Mouse (Mus musculus) retina, postnatal 1 day (tissue): ENCODE data around the gene Rftn1.
A peak's percentile ranks its signal among the peaks of the same experiment; 100 is the strongest.

Experiments
- DNase-seq: peaks from one replicate; pipeline ENCODE4 v3.0.0-alpha.2; 2012

The Rftn1 gene

DNA sequence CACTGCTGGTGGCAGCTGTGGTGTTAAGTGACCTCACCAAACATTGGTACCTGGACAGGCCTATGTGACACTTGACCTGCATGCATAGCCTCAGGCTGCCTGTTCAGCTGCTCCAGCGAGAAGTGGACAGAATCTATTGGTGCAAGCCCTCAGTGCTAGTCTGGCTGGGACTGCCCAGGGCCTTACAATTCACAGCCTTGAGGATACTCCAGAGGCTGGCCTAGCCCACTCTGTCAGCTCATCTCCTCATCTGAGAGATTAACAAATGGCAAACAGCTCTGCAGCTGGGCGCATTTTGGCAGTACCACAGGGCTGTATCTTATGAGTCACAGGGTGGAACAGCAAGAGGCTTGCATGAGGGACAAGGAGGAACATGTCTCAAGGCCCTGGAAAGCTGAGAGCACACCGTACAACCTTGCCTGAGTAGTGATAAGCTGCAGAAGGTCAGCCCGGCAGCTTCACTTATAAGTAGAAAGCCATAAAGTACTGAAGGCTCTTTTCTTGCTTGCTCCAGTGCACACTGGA, 210.7 kb downstream of the Rftn1 start:
- DNase-seq, result no peak

DNA sequence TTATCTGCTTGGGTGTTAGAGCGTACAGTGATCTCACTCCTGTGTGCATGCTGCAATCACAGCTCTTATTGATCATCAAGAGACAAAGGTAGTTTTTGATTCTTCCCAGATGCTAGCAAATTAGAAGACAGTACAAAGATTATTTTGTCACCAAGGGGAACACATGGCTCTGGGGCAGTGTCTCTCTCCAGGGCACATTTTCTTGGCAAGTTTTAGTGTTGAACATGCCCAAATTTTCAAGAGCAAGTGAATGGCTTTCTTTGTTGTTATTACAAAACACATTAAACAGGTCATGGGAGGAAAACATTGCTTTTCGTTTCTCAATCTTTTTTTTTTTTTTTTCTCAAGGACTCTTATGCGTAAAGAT, 213.1 kb downstream of the Rftn1 start:
- no peak for DNase-seq

DNA sequence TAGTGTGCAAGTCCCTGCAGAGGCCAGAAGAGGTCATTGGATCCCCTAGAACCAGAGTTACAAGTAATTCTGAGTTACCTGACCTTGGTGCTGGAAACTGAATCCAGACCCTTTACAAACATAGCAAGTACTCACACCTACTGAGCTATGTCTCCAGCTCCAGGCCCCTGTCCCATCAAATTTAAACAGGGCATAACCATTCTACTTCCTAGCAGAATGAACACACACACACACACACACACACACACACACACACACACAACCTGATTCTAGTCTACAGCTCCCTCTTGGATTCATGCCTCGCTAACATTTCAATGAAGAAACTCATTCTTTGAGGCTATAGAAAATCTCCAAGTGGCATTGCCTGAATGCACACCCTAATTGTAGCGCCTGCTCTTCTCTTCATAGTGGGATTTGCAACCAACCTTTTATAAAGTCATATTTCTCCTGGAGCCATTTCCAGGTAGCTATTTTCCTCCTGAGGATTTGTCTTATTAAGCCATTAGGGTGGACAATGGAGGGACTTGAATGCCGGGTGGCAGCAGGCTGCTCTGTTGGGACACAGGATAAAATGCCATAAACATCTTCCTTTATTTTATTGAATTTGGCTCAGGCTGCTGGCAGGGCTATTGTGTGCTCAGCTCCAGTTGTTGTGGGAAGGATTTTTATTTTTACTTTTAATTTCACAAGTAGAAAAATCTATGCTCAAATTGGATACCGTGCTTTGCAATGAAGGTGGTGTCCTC, 213.6 kb downstream of the Rftn1 start:
- no peak for DNase-seq

DNA sequence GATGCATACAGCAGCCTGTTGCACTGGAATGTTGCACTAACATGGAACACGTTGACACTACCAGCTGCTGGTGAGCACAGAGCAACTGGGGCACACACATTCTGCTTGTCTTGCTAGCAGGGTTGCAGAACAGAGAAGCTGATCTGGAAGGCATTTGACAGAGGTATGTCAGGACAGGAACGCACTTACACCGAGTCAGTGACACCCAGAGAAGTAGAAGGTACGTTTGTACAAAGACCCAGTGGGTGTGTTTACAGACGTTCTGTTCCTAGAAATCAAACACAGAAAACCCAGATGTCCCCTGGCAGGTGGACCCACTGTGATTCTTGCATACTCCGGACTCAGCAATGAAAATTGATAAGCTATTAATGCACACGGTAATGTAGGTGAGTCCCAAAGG, 215.0 kb downstream of the Rftn1 start:
- no peak for DNase-seq

DNA sequence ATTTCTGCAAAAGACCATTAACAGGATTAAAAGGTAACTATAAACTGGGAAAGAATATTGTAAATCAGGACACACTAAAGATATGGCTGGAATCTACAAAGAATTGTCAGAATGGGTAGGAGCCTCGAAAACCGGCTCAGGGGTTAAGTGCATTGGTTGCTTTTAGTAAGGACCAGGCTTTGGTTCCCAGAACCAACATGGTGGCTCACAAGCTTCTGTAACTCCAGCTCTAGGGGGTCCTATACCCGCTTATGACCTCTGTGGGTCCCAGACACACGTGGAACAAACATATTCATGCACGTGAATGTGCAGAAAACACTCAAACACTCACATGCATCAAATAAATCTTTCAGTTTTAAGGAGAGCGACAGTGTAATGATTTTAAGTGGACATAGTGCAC, 215.5 kb downstream of the Rftn1 start:
- no peak for DNase-seq

DNA sequence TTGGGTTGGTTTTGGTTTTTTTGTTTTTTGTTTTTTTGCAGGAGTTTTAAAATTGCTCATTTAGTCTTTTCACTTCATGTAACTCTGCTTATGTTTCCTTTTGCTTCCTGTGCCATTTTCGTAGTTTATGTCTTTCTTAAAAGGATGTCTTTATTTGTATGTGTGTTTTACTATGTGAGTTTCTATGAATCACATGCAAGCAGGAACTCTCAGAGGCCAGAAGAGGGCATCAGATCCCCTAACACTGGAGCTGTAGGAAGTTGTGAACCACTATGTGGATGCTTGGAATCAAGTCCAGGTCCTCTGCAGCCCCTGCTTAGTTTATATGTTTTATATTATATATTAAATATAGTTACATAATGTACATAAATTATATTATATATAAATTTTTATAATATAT, 218.3 kb downstream of the Rftn1 start:
- no peak for DNase-seq

DNA sequence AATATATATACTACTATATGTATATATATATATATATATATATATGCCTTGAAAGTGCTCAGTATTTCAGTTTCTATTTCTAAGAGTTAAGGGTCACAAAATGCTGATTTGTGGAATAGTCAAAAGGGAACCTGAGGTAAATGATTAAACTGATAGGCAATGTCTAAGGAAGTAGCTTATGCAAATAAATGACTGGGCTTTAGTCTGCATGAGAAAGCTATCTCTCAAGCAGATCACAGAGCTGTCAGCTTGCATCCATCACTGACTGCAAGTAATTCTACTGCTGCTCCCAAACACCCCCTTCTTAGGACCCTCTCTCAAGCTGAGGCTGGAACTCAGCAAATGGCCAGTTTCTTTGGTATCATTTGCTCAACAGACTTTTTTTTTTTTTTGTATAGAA, 219.4 kb downstream of the Rftn1 start:
- peak; percentile 20 for DNase-seq

DNA sequence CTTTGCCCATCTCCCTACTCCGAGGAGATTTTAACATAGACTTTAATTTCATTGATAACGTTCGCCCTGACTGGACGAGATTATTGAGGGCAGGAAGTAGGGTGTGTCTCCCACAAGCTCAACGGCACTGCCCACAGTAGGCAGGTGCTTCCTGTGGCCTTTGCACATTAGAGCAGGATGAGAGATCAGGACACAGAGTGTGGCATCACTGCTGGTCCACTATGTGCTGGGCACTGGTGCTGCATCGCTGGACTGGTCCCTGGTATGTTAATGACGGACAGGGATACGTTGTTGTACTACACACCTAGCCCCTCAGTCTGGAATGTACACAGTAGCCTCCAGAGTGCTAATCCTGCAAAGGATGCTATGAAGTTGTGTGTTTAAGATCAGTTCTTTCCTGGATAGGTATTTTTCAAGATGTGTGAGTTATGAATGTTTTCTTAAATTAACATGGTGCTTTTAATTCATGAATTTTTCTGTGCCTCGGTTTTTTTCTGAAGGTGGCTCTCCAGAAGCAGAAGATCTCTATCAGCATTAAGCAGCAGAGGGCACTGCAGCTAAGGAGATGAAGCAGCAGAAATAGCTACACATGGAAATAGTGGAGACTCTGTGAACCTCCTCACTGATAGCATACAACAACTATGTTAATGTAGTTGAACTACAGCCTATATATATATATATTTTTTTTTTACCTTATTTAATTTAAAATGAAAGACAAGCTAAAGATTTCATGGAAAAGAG, 221.8 kb downstream of the Rftn1 start:
- DNase-seq, result peak; percentile 75

DNA sequence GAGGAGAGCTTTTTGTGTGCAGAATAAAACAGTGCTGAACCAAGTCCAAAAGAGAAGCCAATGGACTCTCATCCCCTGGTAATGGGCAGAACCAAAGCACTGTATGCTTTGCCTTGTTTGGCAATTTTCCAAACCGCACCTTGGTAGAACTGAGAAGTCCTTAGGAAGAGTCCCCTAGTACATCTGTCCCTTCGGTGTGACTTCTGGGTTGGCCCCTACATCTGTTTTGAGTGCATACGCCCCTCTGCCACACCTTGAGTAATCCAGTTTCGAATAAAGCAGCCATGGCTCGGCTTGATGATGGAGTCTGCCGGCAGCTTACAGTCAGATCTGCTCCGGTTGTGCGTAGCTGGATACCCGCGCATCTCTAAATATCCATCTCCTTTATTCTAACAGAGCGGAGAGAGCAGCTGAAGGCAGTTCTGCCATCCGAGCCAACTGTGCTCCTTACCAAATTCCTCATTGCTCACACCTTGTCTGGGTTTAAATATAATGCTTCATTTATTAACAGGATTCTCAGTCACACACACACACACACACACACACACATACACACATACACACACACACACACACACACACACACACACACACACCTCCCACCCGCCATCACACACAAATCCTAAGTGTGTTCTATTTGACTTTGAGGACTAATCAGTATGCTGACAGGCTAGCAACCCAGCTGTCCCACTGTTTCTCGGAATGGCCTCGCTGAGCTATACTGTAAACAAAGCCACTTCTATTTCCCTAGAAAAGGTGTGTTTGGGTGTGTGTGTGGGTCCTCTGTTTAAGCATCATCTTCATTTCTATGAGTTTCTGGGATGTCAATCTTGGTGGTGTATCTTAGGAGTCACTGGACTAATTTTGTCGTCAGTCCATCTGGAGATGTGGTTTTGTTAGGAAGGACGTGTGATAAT, 224.4 kb downstream of the Rftn1 start:
- DNase-seq, result no peak

DNA sequence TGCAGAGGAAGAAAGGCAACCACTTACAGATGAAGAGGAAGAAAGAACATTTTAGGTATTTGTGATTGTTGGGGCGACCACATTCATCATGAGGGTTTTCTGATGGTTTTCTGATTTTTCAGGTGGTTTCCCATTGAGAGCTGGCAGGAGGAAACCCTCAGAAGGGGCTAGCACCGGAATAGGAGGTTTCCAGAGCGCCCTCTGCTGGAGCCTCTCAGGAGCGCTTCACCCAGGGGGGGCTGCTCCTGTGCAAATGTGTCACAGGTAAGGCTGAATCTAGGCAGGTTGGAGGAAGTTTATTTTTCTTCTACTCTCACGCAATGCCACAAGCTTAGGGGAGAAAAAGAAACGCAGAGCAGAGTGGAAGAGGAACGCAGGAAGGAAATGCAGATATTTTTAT, 225.4 kb downstream of the Rftn1 start:
- no peak for DNase-seq

DNA sequence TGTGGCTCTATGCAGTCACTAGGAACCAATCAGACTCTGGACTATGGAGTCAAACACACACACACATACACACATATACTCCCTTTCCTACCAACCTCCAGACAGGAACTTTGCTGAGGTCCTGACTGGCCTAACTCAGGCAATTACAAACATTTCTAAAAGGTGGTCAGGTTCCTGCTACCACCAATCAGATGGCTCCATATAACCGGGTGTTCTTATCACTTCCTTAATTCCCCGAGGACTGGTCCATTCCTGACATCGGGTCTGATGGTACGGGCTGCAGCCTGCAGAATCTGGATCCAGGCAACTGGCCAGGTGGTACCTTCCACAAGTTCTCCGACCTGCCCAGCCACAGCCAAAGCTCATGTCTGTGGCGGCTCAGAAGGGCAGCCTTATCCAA, 226.0 kb downstream of the Rftn1 start:
- DNase-seq, result no peak

DNA sequence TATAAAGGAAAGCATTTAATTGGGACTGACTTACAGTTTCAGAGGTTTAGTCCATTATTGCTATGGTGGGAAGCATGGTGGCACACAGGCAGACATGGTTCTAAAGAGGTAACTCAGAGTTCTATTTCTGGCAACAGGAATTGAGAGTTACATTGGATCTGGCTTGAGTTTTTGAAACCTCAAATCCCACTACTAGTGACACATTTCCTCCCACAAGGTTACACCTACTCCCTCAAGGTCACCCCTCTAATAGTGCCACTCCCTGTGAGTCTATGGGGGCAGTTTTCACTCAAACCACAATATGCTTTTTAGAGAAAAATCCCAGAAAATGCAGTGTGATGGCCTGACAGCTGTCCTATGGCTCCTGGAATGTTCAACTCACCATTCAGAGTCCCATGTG, 231.5 kb downstream of the Rftn1 start:
- DNase-seq, result no peak

DNA sequence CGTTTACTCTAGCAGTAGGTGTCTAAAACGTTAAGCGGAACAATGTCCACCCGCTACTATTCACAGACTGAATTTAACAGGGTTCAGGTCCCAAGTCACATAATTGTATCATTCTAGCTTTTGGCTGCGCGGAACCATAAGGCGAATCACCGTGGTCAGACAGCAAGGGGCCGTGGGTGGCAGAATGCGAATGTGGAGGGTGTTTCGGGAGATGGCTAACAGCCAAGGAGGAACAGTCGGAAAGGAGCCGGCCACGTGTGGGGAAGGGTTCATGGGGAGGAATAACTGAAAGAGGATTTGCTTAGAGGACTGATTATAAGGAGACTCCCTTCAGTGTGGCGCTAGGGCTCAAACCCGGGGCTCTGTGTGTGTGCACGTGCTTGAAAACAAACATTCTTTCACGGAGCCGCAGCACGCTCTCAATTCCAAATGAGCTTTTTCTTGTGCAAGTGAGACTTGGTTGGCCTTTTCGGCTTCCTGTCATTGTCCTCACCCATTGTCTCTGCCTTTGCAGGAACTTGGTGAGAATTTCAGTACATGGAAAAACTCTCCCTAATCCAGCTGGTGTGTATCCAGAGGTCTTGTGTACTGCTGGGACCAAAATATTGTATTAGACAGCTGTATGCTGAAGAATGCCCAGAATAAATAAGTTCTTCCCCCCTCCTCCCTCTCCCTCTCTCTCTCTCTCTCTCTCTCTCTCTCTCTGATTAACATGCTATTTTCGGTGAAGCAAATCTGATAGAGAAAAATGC, 238.4 kb downstream of the Rftn1 start:
- DNase-seq, result peak; percentile 50

DNA sequence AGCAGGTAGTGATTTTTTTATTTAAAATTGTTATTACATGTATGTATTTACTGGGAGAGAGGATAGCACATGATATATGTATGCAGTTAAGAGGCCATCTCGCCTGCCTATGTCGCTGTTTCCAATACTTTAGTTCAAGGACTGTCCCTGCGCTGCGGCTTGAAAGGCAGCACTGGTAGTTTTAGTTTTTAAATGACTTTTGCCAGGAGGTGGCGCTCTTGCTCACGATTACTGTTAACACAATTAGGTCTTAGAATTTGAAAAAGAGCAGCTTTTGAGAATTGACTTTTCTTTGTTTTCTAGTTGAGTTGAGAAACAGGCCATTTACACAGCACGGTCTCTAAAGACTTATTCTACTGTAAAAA, 239.0 kb downstream of the Rftn1 start:
- DNase-seq, result peak; percentile 82

DNA sequence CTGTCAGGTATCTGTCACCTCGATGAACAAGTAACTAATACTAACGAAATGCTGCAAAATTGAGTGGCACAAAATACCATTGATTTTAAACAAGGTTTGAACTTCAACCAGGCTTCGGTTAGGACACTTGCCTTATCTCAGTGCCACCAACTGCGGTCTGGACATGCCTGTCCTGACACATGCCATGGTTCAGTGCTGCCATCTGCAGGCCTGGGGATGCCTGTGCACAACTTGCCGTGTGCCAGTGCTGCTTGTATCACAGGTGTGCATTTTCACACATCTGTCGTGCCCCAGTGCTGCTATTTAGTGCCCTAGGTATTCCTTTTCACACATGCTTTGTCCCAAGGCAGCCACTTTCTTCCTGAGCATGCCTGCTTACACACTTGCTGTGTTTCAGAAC, 247.8 kb downstream of the Rftn1 start:
- peak; percentile 27 for DNase-seq
